Mouse (Mus musculus) spleen, adult 2 months (tissue): ENCODE data around the gene Lclat1.

ENCODE experiments used
- CTCF ChIP-seq: fragments of 200-500 bp; IDR thresholded peaks from 2 replicates; pipeline ENCODE4 v1.5.1; 2011; ENCODE audit warnings: mild to moderate bottlenecking, inconsistent platforms; ENCODE audit not compliant: insufficient read depth, insufficient read length, insufficient replicate concordance; ENCODE audit errors: extremely low read depth
- POLR2A ChIP-seq: fragments of 200-500 bp; IDR thresholded peaks from 2 replicates; pipeline ENCODE4 v1.6.1; 2011; ENCODE audit warnings: low read depth, low read length, inconsistent platforms

GRCm38 (mm10) chr17:73273809-73274208 is 166.0 kb downstream of the Lclat1 start:
- TF ChIP-seq CTCF (peak; percentile 16; the same call in 1 of the 2 replicates), POLR2A (no peak)
